Mouse (Mus musculus): Measurements from ENCODE around the gene Phactr2. TPM values are rescaled to one million over a fixed set of nuclear protein-coding genes. Genes with fewer than 3 reads are reported as not detected.

Gene Phactr2
- total RNA-seq, 2 experiments from 2014 or later: 16.0 to 19.6 TPM

- intact Hi-C loops (cut with DNase I): no loop called here
- no peak for TF ChIP-seq CTCF (IDR thresholded peaks at IDR 0.05)
- Histone ChIP-seq H3K4me3 (no peak overlapping the region), H3K27ac (no peak overlapping the region)
- no peak for DNase-seq
Measured at GRCm38 (mm10) chr10:13168461-13168860, 305.8 kb downstream of the Phactr2 start.

GRCm38 (mm10) chr10:13162031-13162430, 312.2 kb downstream of the Phactr2 start:
- TF ChIP-seq CTCF (IDR thresholded peaks at IDR 0.05): no peak
- no peak for DNase-seq
- Histone ChIP-seq H3K27ac (no peak overlapping the region), H3K4me3 (no peak overlapping the region)
- intact Hi-C loops (cut with DNase I): no loop called here

- no peak for TF ChIP-seq CTCF (IDR thresholded peaks at IDR 0.05)
- intact Hi-C loops (cut with DNase I): no loop called here
- no peak for DNase-seq
- H3K4me3 ChIP-seq: no peak overlapping the region
- no peak overlapping the region for H3K27ac ChIP-seq
Measured at GRCm38 (mm10) chr10:13160913-13161312, 313.3 kb downstream of the Phactr2 start.

Other genes starting within 250 kb of the Phactr2 start
- gene Fuca2, start 25.1 kb upstream of the Phactr2 start, total RNA-seq (2021): 10 to 100 TPM; 11.4 to 15.1 TPM
- gene Adat2, start 78.5 kb upstream of the Phactr2 start, total RNA-seq (2021): 1 to 10 TPM; 2.9 to 3.3 TPM
- gene Pex3, start 78.7 kb upstream of the Phactr2 start, total RNA-seq (2021): 10 to 100 TPM in 1 of 2 experiments, 1 to 10 TPM in 1; 8.7 to 10.2 TPM

All from gastrocnemius, adult 2 months (tissue).